Mouse (Mus musculus): ENCODE measurements around the gene Mob3b. TPM values are rescaled to one million over a fixed set of nuclear protein-coding genes. Genes with fewer than 3 reads are reported as not detected.
"Not testable (repeated sequence)": the region's sequence is repeated elsewhere in the genome, so short reads cannot be mapped to it uniquely, and the experiment has no call there.

Mob3b gene
- polyA plus RNA-seq, 1 experiment from 2014 or later, result 3.6 TPM

DNA sequence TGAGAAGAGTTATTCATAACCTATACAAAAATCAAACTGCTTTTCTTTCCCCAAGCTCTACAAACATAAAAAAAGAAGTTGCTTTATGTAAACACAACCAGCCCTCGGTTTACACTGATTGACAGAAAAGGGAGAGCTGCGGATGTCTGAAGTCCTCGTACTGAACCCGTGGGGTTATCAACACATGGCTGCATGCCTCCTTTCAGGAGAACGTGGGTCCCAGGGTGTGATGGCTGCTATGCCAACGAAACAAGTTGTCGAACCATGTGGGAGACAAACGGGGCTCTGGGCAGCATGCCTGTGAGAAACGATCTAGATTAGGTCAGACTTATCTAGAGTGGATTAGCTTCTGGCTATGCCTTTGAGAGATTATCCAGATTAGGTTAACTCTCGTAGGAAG, 192.4 kb downstream of the Mob3b start:
- Histone ChIP-seq H3K4me3 (no peak overlapping the region), H3K36me3 (no peaks in the 10 kb centered on the region), H3K4me1 (replicated peaks) (peaks cover 12% of the 10 kb centered on the region), H3K27ac (replicated peaks) (no peak overlapping the region), H3K9ac (no peak overlapping the region), H3K27me3 (no peaks in the 10 kb centered on the region), H3K9me3 (no peaks in the 10 kb centered on the region), H3K4me2 (no peak overlapping the region)
- ATAC-seq (ENCODE audit: low read depth), result no peak
- 68% methylated on average over 10 of the region's 10 CpGs for WGBS

DNA sequence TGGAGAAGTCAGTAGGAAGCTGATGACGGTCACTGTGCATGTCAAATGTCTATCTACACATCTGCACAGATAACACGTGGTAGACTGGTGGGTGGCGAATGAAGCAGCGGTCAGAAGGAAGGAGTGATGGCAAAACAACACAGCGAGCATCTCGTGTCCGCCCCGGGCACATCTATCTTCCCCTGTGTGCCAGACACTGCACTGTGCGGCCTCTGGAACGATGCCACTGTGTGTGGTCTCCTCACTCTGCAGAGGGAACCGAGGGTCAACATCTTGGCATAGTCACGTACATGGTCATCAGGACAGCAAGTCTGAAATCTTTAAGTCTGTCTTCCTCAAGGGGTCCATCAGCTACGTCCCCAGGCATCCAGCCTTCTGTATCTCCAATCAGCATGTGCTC, 193.3 kb downstream of the Mob3b start:
- WGBS, result 82% methylated on average over 13 of the region's 13 CpGs
- Histone ChIP-seq H3K36me3 (no peaks in the 10 kb centered on the region), H3K4me2 (no peak overlapping the region), H3K27me3 (no peaks in the 10 kb centered on the region), H3K4me3 (no peak overlapping the region), H3K9me3 (no peaks in the 10 kb centered on the region), H3K27ac (replicated peaks) (no peak overlapping the region), H3K9ac (no peak overlapping the region), H3K4me1 (replicated peaks) (peaks cover 7% of the 10 kb centered on the region)
- no peak for ATAC-seq (ENCODE audit: low read depth)

DNA sequence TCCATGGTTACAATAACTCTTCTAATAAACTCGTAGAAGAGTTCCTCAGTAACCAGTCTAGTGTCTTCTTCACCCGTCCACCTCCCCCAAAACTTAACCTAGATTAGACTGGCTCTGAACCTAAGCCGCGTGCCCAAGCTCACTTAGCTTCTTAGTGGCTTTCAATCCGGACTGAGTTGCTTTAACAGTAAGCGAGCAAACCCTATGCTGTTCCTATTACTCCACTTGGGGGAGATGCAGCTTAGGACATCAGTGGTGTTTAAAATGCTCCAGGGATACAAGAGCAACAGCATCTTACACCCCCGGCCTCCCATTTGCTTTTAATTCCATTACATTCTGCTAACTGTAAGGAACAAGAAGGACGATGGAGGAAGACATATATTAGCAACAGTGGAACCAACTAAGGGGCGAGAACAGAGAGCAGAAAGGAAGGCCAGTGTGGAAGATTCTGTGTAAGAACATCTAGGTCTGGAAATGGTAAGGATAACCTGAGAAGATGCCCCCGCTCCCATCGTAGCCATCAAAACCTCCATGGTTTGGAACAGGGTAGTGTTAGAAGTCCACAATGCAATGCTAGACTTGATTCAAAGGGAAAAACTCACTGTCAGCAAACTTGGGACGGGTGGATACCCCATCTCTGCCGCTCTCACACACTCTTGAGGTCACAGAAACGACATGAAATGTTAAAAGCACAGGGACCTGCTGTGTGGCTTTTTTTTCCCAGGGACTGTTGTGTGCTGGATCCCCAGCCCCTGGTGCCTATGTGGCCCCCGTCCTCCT, 196.3 kb downstream of the Mob3b start:
- Histone ChIP-seq H3K4me2 (no peak overlapping the region), H3K27me3 (no peaks in the 10 kb centered on the region), H3K9ac (no peak overlapping the region), H3K4me3 (no peak overlapping the region), H3K27ac (replicated peaks) (no peak overlapping the region), H3K4me1 (replicated peaks) (peaks cover 3% of the 10 kb centered on the region; the same call in 1 of the 2 replicates), H3K36me3 (no peaks in the 10 kb centered on the region), H3K9me3 (no peaks in the 10 kb centered on the region)
- WGBS, result 77% methylated on average over 15 of the region's 15 CpGs
- ATAC-seq (ENCODE audit: low read depth), result no peak

DNA sequence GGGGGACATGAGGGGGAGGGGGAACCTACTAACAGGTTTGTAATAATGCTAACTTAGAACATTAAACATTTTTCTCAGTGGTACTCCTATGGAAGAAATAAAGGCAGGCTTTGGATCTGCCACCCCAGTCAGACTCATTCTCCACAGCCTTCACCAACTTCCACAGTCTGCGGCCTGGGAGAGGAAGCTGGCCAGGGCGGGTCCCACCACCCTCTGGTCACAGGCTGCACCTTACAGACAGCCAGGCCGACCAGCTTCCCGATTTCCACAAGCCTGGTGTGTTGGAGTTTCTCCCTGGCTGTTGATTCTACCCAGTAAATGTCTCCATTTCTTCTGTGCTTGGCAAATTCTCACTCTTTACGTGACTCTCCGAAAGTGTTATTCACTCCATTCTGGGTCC, 197.8 kb downstream of the Mob3b start:
- no peak for ATAC-seq (ENCODE audit: low read depth)
- Histone ChIP-seq H3K4me2 (no peak overlapping the region), H3K27me3 (no peaks in the 10 kb centered on the region), H3K4me1 (replicated peaks) (peaks cover 3% of the 10 kb centered on the region; the same call in 1 of the 2 replicates), H3K27ac (replicated peaks) (no peak overlapping the region), H3K4me3 (no peak overlapping the region), H3K9ac (no peak overlapping the region), H3K36me3 (no peaks in the 10 kb centered on the region), H3K9me3 (no peaks in the 10 kb centered on the region)
- 77% methylated on average over 6 of the region's 6 CpGs for WGBS

DNA sequence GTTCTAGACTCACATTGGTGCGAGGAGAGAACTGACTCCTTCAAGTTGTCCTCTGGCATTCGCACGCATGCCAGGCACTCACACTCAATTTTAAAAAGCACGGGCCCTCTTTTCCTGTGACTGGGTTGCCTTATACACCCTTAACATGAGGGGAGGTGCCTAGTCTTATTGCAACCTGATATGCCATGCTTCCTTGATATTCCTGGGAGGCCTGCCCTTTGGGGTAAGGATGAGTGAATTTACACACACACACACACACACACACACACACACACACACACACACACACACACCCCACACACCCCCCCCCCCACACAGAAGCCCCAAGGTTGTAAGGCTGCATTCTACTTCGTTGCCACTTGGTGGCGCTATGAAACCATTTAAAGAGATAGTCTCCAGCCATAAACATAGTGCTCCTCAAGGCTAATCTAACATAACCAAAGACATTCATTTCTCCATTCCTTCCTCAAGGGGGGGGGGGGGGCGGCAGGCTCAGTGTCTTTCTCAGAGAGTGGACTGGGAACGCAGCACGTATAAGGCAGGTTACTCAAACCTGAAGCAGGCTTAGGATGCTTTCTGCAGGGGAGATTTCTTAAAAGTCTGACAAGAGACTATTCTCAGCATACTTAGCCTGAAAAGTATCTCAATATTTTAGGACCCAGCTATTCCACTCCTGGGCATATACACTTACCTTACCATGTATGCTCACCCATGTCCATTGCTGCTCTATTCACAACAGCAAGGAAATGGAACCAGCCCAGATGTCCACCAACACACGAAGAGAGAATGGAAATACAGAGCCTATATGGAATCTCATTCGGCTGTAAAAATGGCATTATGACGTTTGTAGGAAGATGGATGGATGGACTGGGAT, 198.9 kb downstream of the Mob3b start:
- ATAC-seq (ENCODE audit: low read depth), result peak; percentile 79
- Histone ChIP-seq H3K4me2 (no peak overlapping the region), H3K27ac (replicated peaks) (0 out of 2 replicates have a peak overlapping the region, but pooled peaks have one; percentile 42)

DNA sequence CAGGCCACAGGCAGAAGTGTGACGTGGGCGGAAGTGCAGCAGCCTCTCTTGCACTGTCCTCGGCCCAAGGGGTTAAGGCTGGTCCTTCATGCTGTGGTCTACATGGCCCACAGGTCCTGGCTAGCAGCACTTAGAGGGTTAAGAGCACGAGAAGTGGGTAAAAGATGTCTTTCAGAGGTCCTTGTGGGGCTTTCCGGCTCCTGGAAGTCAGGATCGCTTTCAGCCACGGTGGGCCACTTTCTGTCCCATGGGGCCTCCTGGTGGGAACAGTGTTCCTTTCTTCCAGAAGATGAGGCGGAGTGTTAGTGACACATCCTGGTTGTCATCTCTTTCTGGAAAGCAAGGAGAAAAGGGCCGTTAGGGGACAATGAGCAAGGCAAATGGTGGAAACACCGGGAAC, 203.6 kb downstream of the Mob3b start:
- no peak for ATAC-seq (ENCODE audit: low read depth)
- Histone ChIP-seq H3K4me3 (no peak overlapping the region), H3K27me3 (no peaks in the 10 kb centered on the region), H3K36me3 (no peaks in the 10 kb centered on the region), H3K9ac (no peak overlapping the region), H3K4me2 (no peak overlapping the region), H3K4me1 (replicated peaks) (0 out of 2 replicates have a peak, but pooled peaks cover 3% of the 10 kb centered on the region), H3K27ac (replicated peaks) (no peak overlapping the region), H3K9me3 (no peaks in the 10 kb centered on the region)
- 82% methylated on average over 10 of the region's 10 CpGs for WGBS

More for the DNA sequence above, 198.9 kb downstream of the Mob3b start:
- H3K9ac ChIP-seq, result no peak overlapping the region
- H3K4me3 ChIP-seq, result no peak overlapping the region
- no peaks in the 10 kb centered on the region for H3K27me3 ChIP-seq
- 39% methylated on average over 12 of the region's 12 CpGs for WGBS
- no peaks in the 10 kb centered on the region for H3K9me3 ChIP-seq
- H3K4me1 ChIP-seq (replicated peaks), result 0 out of 2 replicates have a peak, but pooled peaks cover 3% of the 10 kb centered on the region
- no peaks in the 10 kb centered on the region for H3K36me3 ChIP-seq

DNA sequence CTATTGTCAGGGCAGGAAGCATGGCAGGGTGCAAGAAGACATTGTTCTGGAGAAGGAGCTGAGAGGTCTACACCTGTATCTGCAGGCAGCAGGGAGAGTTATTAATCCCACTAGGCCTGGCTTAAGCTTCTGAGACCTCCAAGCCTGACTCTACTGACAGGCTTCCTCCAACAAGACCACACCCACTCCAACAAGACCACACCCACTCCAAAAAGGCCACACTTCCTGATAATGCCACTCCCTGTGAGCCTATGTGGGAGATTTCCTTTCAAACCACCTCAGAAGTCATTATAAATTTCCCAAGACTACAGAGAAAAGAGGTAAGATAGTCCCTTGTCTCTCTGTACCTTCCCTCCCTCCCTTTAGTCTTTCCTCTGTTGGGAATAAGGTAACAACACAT, 210.1 kb downstream of the Mob3b start:
- no peaks in the 10 kb centered on the region for H3K27me3 ChIP-seq
- H3K9ac ChIP-seq, result no peak overlapping the region
- H3K4me3 ChIP-seq, result no peak overlapping the region
- no peak for ATAC-seq (ENCODE audit: low read depth)
- no peak overlapping the region for H3K4me2 ChIP-seq
- no peaks in the 10 kb centered on the region for H3K36me3 ChIP-seq
- H3K9me3 ChIP-seq, result no peaks in the 10 kb centered on the region
- H3K27ac ChIP-seq (replicated peaks), result no peak overlapping the region
- H3K4me1 ChIP-seq (replicated peaks), result no peaks in the 10 kb centered on the region

DNA sequence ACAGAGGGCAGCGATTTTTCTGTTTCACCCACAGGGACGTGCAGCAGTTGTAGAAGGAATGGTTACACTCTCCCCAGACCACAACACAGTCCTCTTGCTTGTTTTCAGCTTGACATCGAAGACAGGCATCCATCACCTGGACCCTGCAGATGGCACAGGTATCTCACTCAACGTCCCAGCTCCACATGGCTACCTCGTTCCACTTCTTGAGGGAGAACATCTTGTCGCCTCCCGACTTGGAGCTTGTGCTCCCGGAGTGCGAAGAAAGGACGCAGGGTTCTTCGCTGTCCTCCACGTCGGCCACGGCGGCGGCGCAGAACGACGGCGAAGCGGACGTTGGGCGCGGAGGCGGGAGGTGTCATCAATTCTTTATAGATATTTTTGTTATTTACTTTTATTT, 216.2 kb downstream of the Mob3b start:
- no peaks in the 10 kb centered on the region for H3K9me3 ChIP-seq
- no peak overlapping the region for H3K4me2 ChIP-seq
- ATAC-seq (ENCODE audit: low read depth), result no peak
- no peak overlapping the region for H3K4me3 ChIP-seq
- 95% methylated on average over 25 of the region's 25 CpGs for WGBS
- H3K27ac ChIP-seq (replicated peaks), result no peak overlapping the region
- no peaks in the 10 kb centered on the region for H3K36me3 ChIP-seq
- no peak overlapping the region for H3K9ac ChIP-seq
- H3K4me1 ChIP-seq (replicated peaks), result no peaks in the 10 kb centered on the region
- H3K27me3 ChIP-seq, result no peaks in the 10 kb centered on the region

DNA sequence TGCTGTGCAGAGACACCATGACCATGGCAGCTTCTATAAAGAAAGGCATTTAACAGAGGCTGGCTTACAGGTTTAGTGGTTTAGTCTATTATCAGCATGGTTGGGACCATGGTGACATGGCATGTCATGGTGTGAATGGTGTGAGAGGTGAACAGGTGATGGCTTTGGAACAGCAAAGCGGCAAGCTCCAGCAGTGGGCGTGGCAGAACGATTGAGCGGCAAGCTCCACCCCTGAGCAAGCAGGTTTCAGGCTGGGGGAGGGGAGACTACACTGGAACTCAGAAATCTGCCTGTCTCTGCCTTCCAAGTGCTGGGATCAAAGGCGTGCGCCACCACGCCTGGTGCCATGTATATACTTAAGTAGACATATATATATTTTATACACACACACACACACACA, 228.9 kb downstream of the Mob3b start:
- not testable (repeated sequence) for H3K27ac ChIP-seq (replicated peaks); H3K4me2 ChIP-seq; H3K27me3 ChIP-seq; H3K9me3 ChIP-seq; H3K36me3 ChIP-seq; H3K4me1 ChIP-seq (replicated peaks); ATAC-seq (ENCODE audit: low read depth); H3K9ac ChIP-seq; H3K4me3 ChIP-seq
- WGBS, result 72% methylated on average over 7 of the region's 7 CpGs

DNA sequence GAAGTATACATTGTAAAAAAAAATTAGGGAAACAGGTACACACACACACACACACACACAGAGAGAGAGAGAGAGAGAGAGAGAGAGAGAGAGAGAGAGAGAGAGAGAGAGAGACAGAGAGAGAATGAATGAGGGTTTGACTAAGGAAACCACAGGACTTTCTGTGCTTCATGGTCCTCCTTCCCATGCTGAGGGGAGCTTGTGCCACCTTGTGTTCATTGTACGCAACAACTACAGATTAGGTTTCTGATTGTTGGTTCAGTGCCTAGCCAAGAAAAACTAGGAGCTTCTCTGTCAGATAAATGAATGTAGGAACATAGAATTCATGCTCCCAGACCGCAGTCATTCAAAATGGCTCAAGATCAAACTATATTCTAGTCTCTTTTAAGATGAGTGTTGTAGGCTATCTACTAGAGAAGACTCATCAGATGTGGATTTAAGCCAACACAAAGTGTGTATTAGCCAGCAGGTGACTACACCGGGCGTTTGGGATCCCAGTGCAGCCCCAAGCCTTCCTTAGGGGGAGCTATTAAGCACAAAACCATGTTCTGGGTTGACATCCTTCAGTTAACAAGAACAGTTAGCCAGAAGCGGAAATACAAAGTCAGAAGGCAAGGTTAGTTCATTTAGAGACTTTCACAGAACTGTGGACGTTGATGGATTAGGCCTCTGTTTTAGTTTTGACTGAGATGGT, 235.0 kb downstream of the Mob3b start:
- H3K4me2 ChIP-seq, result no peak overlapping the region
- peak; percentile 65 for ATAC-seq (ENCODE audit: low read depth)
- no peaks in the 10 kb centered on the region for H3K36me3 ChIP-seq
- H3K27me3 ChIP-seq, result 0 out of 2 replicates have a peak, but pooled peaks cover 3% of the 10 kb centered on the region
- no peaks in the 10 kb centered on the region for H3K9me3 ChIP-seq
- H3K27ac ChIP-seq (replicated peaks), result no peak overlapping the region
- WGBS, result 63% methylated on average over 6 of the region's 6 CpGs
- no peaks in the 10 kb centered on the region for H3K4me1 ChIP-seq (replicated peaks)
- H3K9ac ChIP-seq, result no peak overlapping the region
- H3K4me3 ChIP-seq, result no peak overlapping the region

DNA sequence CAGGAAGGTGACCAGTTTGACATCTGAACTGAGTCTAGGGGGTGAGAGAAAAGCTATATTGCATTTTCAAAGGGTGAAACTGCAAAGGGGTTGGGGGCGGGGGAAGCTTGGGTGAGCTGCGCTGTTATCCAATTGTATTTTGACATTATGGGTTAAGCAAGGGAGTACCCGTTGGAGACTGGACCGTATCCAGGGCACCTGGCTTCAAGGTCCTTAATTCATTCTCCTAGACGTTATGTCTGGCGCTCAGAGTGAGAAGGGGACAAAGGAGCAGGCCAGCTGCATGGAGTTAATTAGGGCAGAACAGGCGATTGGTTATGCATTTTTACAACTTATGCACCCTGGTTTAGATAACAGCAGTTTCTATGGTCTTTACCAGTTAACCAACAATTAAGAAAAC, 239.9 kb downstream of the Mob3b start:
- Histone ChIP-seq H3K9me3 (no peaks in the 10 kb centered on the region), H3K4me1 (replicated peaks) (no peaks in the 10 kb centered on the region), H3K27ac (replicated peaks) (no peak overlapping the region), H3K36me3 (no peaks in the 10 kb centered on the region), H3K9ac (no peak overlapping the region), H3K4me3 (no peak overlapping the region), H3K27me3 (0 out of 2 replicates have a peak, but pooled peaks cover 3% of the 10 kb centered on the region), H3K4me2 (no peak overlapping the region)
- 33% methylated on average over 7 of the region's 7 CpGs for WGBS
- no peak for ATAC-seq (ENCODE audit: low read depth)

DNA sequence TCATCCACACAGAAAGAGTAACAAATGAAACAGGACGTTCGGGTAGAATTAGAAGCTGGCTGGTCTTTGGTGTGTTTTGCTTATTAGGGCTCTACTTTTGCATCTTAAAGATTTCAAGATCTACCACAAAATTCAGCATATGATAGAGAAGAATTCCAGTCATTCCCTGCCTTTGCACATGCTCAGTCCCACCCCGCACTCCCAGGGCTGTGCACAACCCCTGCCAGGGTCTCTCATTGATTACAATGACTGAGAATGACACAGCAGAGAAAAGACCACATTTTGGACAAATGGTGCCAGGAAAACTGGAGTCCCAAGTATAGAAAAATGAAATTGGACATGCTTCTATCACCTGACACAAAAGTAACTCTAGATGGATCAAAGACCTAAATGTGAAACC, 245.1 kb downstream of the Mob3b start:
- Histone ChIP-seq H3K9ac (no peak overlapping the region), H3K4me2 (no peak overlapping the region), H3K27me3 (no peaks in the 10 kb centered on the region), H3K4me3 (no peak overlapping the region), H3K9me3 (no peaks in the 10 kb centered on the region), H3K36me3 (no peaks in the 10 kb centered on the region), H3K27ac (replicated peaks) (no peak overlapping the region), H3K4me1 (replicated peaks) (no peaks in the 10 kb centered on the region)
- no peak for ATAC-seq (ENCODE audit: low read depth)
- 82% methylated on average over 3 of the region's 3 CpGs for WGBS
